Mouse (Mus musculus) G1E (cell line): ENCODE data around the gene Fez2.

Experiments
- CTCF ChIP-seq: IDR thresholded peaks from 2 replicates; pipeline ENCODE4 v1.5.1; 2012; ENCODE audit warnings: low read depth, low read length, inconsistent platforms, mixed read lengths
- GATA1 ChIP-seq: IDR thresholded peaks from 2 replicates; pipeline ENCODE4 v1.6.1; 2012; ENCODE audit warnings: borderline replicate concordance, low read length, inconsistent platforms, mixed read lengths
- GATA2 ChIP-seq: IDR thresholded peaks from 2 replicates; pipeline ENCODE4 v1.6.1; 2012; ENCODE audit warnings: low read depth, low read length, inconsistent platforms, borderline replicate concordance
- POLR2AphosphoS5 ChIP-seq: IDR thresholded peaks from 2 replicates; pipeline ENCODE4 v1.6.1; 2012; ENCODE audit warnings: low read depth, low read length, inconsistent platforms; ENCODE audit not compliant: insufficient replicate concordance
- TAL1 ChIP-seq: conservative IDR thresholded peaks from 2 replicates; pipeline ENCODE4 v1.6.1; 2012; ENCODE audit warnings: low read depth, low read length, inconsistent platforms, mixed read lengths

DNA sequence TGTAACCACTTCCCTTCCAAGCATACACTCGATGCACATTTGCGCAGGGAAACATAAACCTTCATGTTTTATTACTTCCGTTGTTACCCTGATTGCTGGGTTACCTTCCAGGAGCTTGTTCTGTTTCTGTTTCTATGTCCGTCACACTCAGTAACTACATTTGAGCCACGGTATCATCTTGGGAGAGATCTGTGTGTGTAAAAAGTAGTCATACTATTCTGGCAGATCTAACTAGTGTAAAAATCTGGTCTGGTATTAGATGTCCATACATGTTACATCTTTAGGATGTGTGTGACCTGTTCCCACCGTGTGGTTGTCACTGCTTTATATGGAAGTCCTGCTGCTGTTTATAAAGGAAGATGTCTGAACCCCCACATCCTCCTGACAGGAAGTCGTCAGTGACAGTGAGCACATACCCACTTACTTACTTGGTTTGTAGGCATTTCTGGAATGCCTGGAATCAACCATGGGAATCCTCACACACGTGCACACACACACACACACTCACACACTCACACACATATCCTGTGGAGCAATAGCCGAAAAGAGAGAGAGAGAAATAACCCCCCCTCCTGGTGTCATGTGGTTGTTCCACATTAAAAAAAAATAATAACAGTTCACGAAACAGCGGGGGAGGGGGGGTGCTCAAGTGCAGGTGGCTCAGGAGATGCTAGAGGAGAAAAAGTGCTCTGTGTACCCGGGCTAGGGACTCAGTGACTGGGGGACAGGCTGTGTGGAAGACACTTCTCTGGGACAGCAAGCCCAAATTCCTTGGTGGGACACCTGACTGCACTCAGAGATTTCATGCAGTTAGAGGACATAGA is 66.1 kb downstream of the Fez2 start:
- TF ChIP-seq CTCF (no peak), POLR2AphosphoS5 (no peak), GATA1 (no peak), TAL1 (no peak), GATA2 (no peak)
